Mouse (Mus musculus): Measurements from ENCODE around the gene Pomgnt1. TPM values are rescaled to one million over a fixed set of nuclear protein-coding genes. Genes with fewer than 3 reads are reported as not detected.

The Pomgnt1 gene
- polyA plus RNA-seq, 1 experiment from 2014 or later = 67.9 TPM

Other genes with a start within 250 kb of the Pomgnt1 start
- not detected in 2 replicates for gene Kncn, start 239.4 kb upstream of the Pomgnt1 start, polyA plus RNA-seq (2016; fragmentation: Nextera tagmentation; extraction: Ambion mirVana)
- gene 6430628N08Rik, start 233.2 kb upstream of the Pomgnt1 start, polyA plus RNA-seq (2016; fragmentation: Nextera tagmentation; extraction: Ambion mirVana) = 0.42 and 0.50 TPM in 2 replicates
- 18.2 and 18.3 TPM in 2 replicates for gene Dmbx1, start 183.9 kb upstream of the Pomgnt1 start, polyA plus RNA-seq (2016; fragmentation: Nextera tagmentation; extraction: Ambion mirVana)
- 4.5 and 5.5 TPM in 2 replicates for gene Faah, start 105.9 kb upstream of the Pomgnt1 start, polyA plus RNA-seq (2016; fragmentation: Nextera tagmentation; extraction: Ambion mirVana)
- gene Nsun4, start 70.0 kb upstream of the Pomgnt1 start, polyA plus RNA-seq (2016; fragmentation: Nextera tagmentation; extraction: Ambion mirVana) = 20.4 and 20.7 TPM in 2 replicates
- gene Uqcrh, start 48.8 kb upstream of the Pomgnt1 start, polyA plus RNA-seq (2016; fragmentation: Nextera tagmentation; extraction: Ambion mirVana) = 371 and 380 TPM in 2 replicates
- gene Lrrc41, start 48.6 kb upstream of the Pomgnt1 start, polyA plus RNA-seq (2016; fragmentation: Nextera tagmentation; extraction: Ambion mirVana) = 69.6 and 71.2 TPM in 2 replicates
- gene Rad54l, start 150 bp upstream of the Pomgnt1 start, polyA plus RNA-seq (2016; fragmentation: Nextera tagmentation; extraction: Ambion mirVana) = 44.8 and 46.5 TPM in 2 replicates
- gene Lurap1, start 27.5 kb downstream of the Pomgnt1 start, polyA plus RNA-seq (2016; fragmentation: Nextera tagmentation; extraction: Ambion mirVana) = 1.8 and 1.9 TPM in 2 replicates
- gene Tspan1, start 43.8 kb downstream of the Pomgnt1 start, polyA plus RNA-seq (2016; fragmentation: Nextera tagmentation; extraction: Ambion mirVana) = 0.09 TPM in 1 of 2 replicates, not detected in the other
- not detected in 2 replicates for gene 1700042G07Rik, start 49.5 kb downstream of the Pomgnt1 start, polyA plus RNA-seq (2016; fragmentation: Nextera tagmentation; extraction: Ambion mirVana)
- 0.13 TPM in 1 of 2 replicates, not detected in the other for gene Gm49337, start 49.5 kb downstream of the Pomgnt1 start, polyA plus RNA-seq (2016; fragmentation: Nextera tagmentation; extraction: Ambion mirVana)
- 117 and 127 TPM in 2 replicates for gene Pik3r3, start 97.8 kb downstream of the Pomgnt1 start, polyA plus RNA-seq (2016; fragmentation: Nextera tagmentation; extraction: Ambion mirVana)